Mouse (Mus musculus) MEL (cell line): ENCODE data around the gene Gm42878. TPM values are rescaled to one million over a fixed set of nuclear protein-coding genes. Genes with fewer than 3 reads are reported as not detected.

Experiments
- DNase-seq: peaks from one replicate; pipeline ENCODE4 v3.0.0; 2011; ENCODE audit warnings: low read depth, low spot score
- H3K27ac ChIP-seq: 2 replicates; pipeline ENCODE4 v1.5.1; 2012; ENCODE audit warnings: low read depth, mild to moderate bottlenecking, control low read depth, low read length, moderate library complexity; ENCODE audit not compliant: control insufficient read depth
- H3K27me3 ChIP-seq, 2 experiments: fragments of 150-350 bp in 1 of 2; sonication (generic) in 1 of 2; 2 replicates each; pipeline ENCODE4 v1.6.1; 2012; ENCODE audit warnings: low read length in 2 of 2, mild to moderate bottlenecking in 2 of 2, improper control_type of control experiment in 1 of 2, moderate library complexity in 1 of 2; ENCODE audit not compliant: insufficient read depth in 2 of 2, control insufficient read depth in 1 of 2
- H3K36me3 ChIP-seq, 2 experiments: 2 replicates each; pipeline ENCODE4 v1.6.1; 2012 to 2014; ENCODE audit warnings: low read length in 2 of 2, improper control_type of control experiment in 1 of 2, inconsistent platforms in 1 of 2, mild to moderate bottlenecking in 1 of 2; ENCODE audit not compliant: insufficient read depth in 2 of 2, control insufficient read depth in 1 of 2
- H3K4me1 ChIP-seq, 2 experiments: fragments of 150-350 bp in 1 of 2; sonication (generic) in 1 of 2; 2 replicates each; pipeline ENCODE4 v1.6.1; 2012; ENCODE audit warnings: low read length in 2 of 2, improper control_type of control experiment in 1 of 2, mild to moderate bottlenecking in 1 of 2; ENCODE audit not compliant: insufficient read depth in 2 of 2, control insufficient read depth in 1 of 2
- H3K4me3 ChIP-seq, 2 experiments: fragments of 150-350 bp in 1 of 2; sonication (generic) in 1 of 2; 2 replicates each; pipeline ENCODE4 v1.5.1; 2012; ENCODE audit warnings: low read depth in 2 of 2, low read length in 2 of 2, mild to moderate bottlenecking in 2 of 2, moderate library complexity in 2 of 2, control low read depth in 1 of 2, improper control_type of control experiment in 1 of 2; ENCODE audit not compliant: control insufficient read depth in 1 of 2, insufficient read depth in 1 of 2
- H3K79me2 ChIP-seq: 2 replicates; pipeline ENCODE4 v1.6.1; 2012; ENCODE audit warnings: mild to moderate bottlenecking, low read length, moderate library complexity; ENCODE audit not compliant: control insufficient read depth, poor library complexity, insufficient read depth
- H3K9ac ChIP-seq: 2 replicates; pipeline ENCODE4 v1.6.1; 2012; ENCODE audit warnings: low read depth, mild to moderate bottlenecking, control low read depth, low read length, moderate library complexity; ENCODE audit not compliant: control insufficient read depth, poor library complexity, severe bottlenecking
- H3K9me3 ChIP-seq: fragments of 150-350 bp; sonication (generic); replicated peaks from 2 replicates; pipeline ENCODE4 v1.6.1; 2012; ENCODE audit warnings: mild to moderate bottlenecking, low read length, improper control_type of control experiment, moderate library complexity; ENCODE audit not compliant: insufficient read depth
- CTCF ChIP-seq, 3 experiments: IDR thresholded peaks in 2 of 3; conservative IDR thresholded peaks in 1 of 3; 2 replicates each; pipeline ENCODE4 v1.5.1; 2011 to 2012; ENCODE audit warnings: low read length in 3 of 3, low read depth in 2 of 3, mild to moderate bottlenecking in 2 of 3, improper control_type of control experiment in 1 of 3, inconsistent platforms in 1 of 3, mixed read lengths in 1 of 3, moderate library complexity in 1 of 3; ENCODE audit not compliant: control insufficient read depth in 1 of 3, insufficient read depth in 1 of 3, poor library complexity in 1 of 3, severe bottlenecking in 1 of 3
- E2F4 ChIP-seq: IDR thresholded peaks from 2 replicates; pipeline ENCODE4 v1.6.1; 2011; ENCODE audit warnings: low read depth, low read length, improper control_type of control experiment, borderline replicate concordance
- ELF1 ChIP-seq: IDR thresholded peaks from 2 replicates; pipeline ENCODE4 v1.6.1; 2014; ENCODE audit warnings: low read depth, mild to moderate bottlenecking, inconsistent platforms, low read length, improper control_type of control experiment, moderate library complexity
- GATA1 ChIP-seq: IDR thresholded peaks from 2 replicates; pipeline ENCODE4 v1.6.1; 2011; ENCODE audit warnings: low read depth, low read length, improper control_type of control experiment
- HCFC1 ChIP-seq: IDR thresholded peaks from 2 replicates; pipeline ENCODE4 v1.6.1; 2012; ENCODE audit warnings: low read depth, mild to moderate bottlenecking, inconsistent platforms, low read length, improper control_type of control experiment, moderate library complexity
- KAT2A ChIP-seq: conservative IDR thresholded peaks from 2 replicates; pipeline ENCODE4 v1.6.1; 2012; ENCODE audit warnings: low read depth, low read length, improper control_type of control experiment, inconsistent platforms
- MAFK ChIP-seq: IDR thresholded peaks from 2 replicates; pipeline ENCODE4 v1.6.1; 2011; ENCODE audit warnings: low read depth, mild to moderate bottlenecking, low read length, improper control_type of control experiment, borderline replicate concordance
- MEF2A ChIP-seq: IDR thresholded peaks from 2 replicates; pipeline ENCODE4 v1.6.1; 2014; ENCODE audit warnings: low read depth, mild to moderate bottlenecking, inconsistent platforms, low read length, improper control_type of control experiment; ENCODE audit not compliant: poor library complexity, insufficient replicate concordance, severe bottlenecking; ENCODE audit errors: extremely low read depth
- MYB ChIP-seq: IDR thresholded peaks from 2 replicates; pipeline ENCODE4 v1.6.1; 2011; ENCODE audit warnings: mild to moderate bottlenecking, low read depth, low read length, improper control_type of control experiment
- MYC ChIP-seq: IDR thresholded peaks from 2 replicates; pipeline ENCODE4 v1.6.1; 2011; ENCODE audit warnings: low read depth, mild to moderate bottlenecking, low read length, improper control_type of control experiment, moderate library complexity
- NELFE ChIP-seq: IDR thresholded peaks from 2 replicates; pipeline ENCODE4 v1.6.1; 2011; ENCODE audit warnings: low read depth, low read length, improper control_type of control experiment
- NRF1 ChIP-seq: IDR thresholded peaks from 2 replicates; pipeline ENCODE4 v1.6.1; 2014; ENCODE audit warnings: low read depth, mild to moderate bottlenecking, inconsistent platforms, low read length, improper control_type of control experiment, moderate library complexity; ENCODE audit not compliant: poor library complexity, insufficient read depth, severe bottlenecking
- POLR2AphosphoS5 ChIP-seq: IDR thresholded peaks from 2 replicates; pipeline ENCODE4 v1.6.1; 2012; ENCODE audit warnings: low read depth, borderline replicate concordance, mild to moderate bottlenecking, inconsistent platforms, low read length, moderate library complexity, mixed read lengths
- RCOR1 ChIP-seq: IDR thresholded peaks from 2 replicates; pipeline ENCODE4 v1.6.1; 2012; ENCODE audit warnings: low read depth, mild to moderate bottlenecking, inconsistent platforms, low read length, improper control_type of control experiment
- SIN3A ChIP-seq: IDR thresholded peaks from 2 replicates; pipeline ENCODE4 v1.6.1; 2012; ENCODE audit warnings: low read length, improper control_type of control experiment, inconsistent platforms
- TCF12 ChIP-seq: IDR thresholded peaks from 2 replicates; pipeline ENCODE4 v1.6.1; 2014; ENCODE audit warnings: low read depth, mild to moderate bottlenecking, inconsistent platforms, low read length, improper control_type of control experiment, moderate library complexity
- UBTF ChIP-seq: IDR thresholded peaks from 2 replicates; pipeline ENCODE4 v1.6.1; 2012; ENCODE audit warnings: low read depth, mild to moderate bottlenecking, inconsistent platforms, low read length, improper control_type of control experiment, moderate library complexity, borderline replicate concordance; ENCODE audit not compliant: insufficient read depth
- USF1 ChIP-seq: IDR thresholded peaks from 2 replicates; pipeline ENCODE4 v1.6.1; 2014; ENCODE audit warnings: low read depth, mild to moderate bottlenecking, inconsistent platforms, low read length, improper control_type of control experiment, moderate library complexity
- ZC3H11A ChIP-seq: IDR thresholded peaks from 2 replicates; pipeline ENCODE4 v1.6.1; 2012; ENCODE audit warnings: low read depth, mild to moderate bottlenecking, inconsistent platforms, low read length, improper control_type of control experiment
- ZMIZ1 ChIP-seq: IDR thresholded peaks from 2 replicates; pipeline ENCODE4 v1.6.1; 2012; ENCODE audit warnings: low read depth, mild to moderate bottlenecking, inconsistent platforms, low read length, improper control_type of control experiment, moderate library complexity
- ZNF384 ChIP-seq: IDR thresholded peaks from 2 replicates; pipeline ENCODE4 v1.6.1; 2012; ENCODE audit warnings: low read depth, mild to moderate bottlenecking, inconsistent platforms, low read length, improper control_type of control experiment
- polyA plus RNA-seq, 2 experiments: library from polyadenylated mRNA; stranded (reverse) in 1 of 2; unstranded in 1 of 2; fragments of >175 nt in 1 of 2; fragments of >200 nt in 1 of 2; gene quantifications; 2 replicates each; pipeline versions ENCODE4 v1.2.1 to v1.2.4; 2012; ENCODE audit warnings: low replicate concordance in 2 of 2, low read depth in 1 of 2; ENCODE audit not compliant: insufficient read length in 2 of 2, insufficient read depth in 1 of 2, missing spikeins in 1 of 2
- total RNA-seq: library from RNA; depleted of rRNA; stranded (reverse); fragments of 300-350 nt; gene quantifications from 2 replicates; pipeline ENCODE4 v1.2.3, GENCODE M21; 2012

The Gm42878 gene
- total and polyA plus RNA-seq, 3 experiments, result not detected

- no peak for DNase-seq
- peaks cover 0 to 3% of the 10 kb centered on the region in 2 experiments; a peak in 1 of 4 replicates for H3K36me3 ChIP-seq
Measured at GRCm38 (mm10) chr5:121574145-121574544, 28.9 kb upstream of the Gm42878 start.

GRCm38 (mm10) chr5:121570787-121571186 is 25.5 kb upstream of the Gm42878 start:
- H3K36me3 ChIP-seq, result peaks cover 0 to 3% of the 10 kb centered on the region in 2 experiments; a peak in 1 of 4 replicates
- TF ChIP-seq POLR2AphosphoS5, result no peak
- TF ChIP-seq MEF2A, result no peak
- no peak for TF ChIP-seq MYC
- TF ChIP-seq CTCF (IDR thresholded peaks at IDR 0.05 in 2 of 3, conservative IDR thresholded peaks at IDR 0.05 in 1 of 3; ENCODE audit: control insufficient read depth in 1 of 3, insufficient read depth in 1 of 3, low read depth in 2 of 3, low read length in 3 of 3, poor library complexity in 1 of 3, severe bottlenecking in 1 of 3), result no peak
- no peak for TF ChIP-seq KAT2A
- no peak for TF ChIP-seq HCFC1
- TF ChIP-seq NRF1, result no peak
- TF ChIP-seq GATA1, result no peak
- no peak for TF ChIP-seq TCF12
- no peak for TF ChIP-seq UBTF
- TF ChIP-seq ZMIZ1, result no peak
- TF ChIP-seq NELFE, result no peak
- TF ChIP-seq E2F4, result no peak
- no peaks in the 10 kb centered on the region for H3K9me3 ChIP-seq
- no peak overlapping the region for H3K27ac ChIP-seq
- H3K4me1 ChIP-seq, result no peaks in the 10 kb centered on the region
- H3K27me3 ChIP-seq, result no peaks in the 10 kb centered on the region
- no peak overlapping the region for H3K4me3 ChIP-seq
- H3K79me2 ChIP-seq, result no peaks in the 10 kb centered on the region
- H3K9ac ChIP-seq, result no peak overlapping the region
- DNase-seq, result no peak

More at GRCm38 (mm10) chr5:121574145-121574544, 28.9 kb upstream of the Gm42878 start:
- H3K79me2 ChIP-seq, result no peaks in the 10 kb centered on the region
- H3K9ac ChIP-seq, result no peak overlapping the region
- H3K9me3 ChIP-seq, result no peaks in the 10 kb centered on the region
- H3K27ac ChIP-seq, result no peak overlapping the region
- TF ChIP-seq SIN3A (no peak), MYB (no peak), USF1 (no peak), KAT2A (no peak), MAFK (no peak), RCOR1 (no peak), ELF1 (no peak), ZC3H11A (no peak), HCFC1 (no peak), GATA1 (no peak), ZNF384 (no peak), UBTF (no peak), TCF12 (no peak), NELFE (no peak), NRF1 (no peak), MYC (no peak), CTCF (IDR thresholded peaks at IDR 0.05 in 2 of 3, conservative IDR thresholded peaks at IDR 0.05 in 1 of 3; ENCODE audit: control insufficient read depth in 1 of 3, insufficient read depth in 1 of 3, low read depth in 2 of 3, low read length in 3 of 3, poor library complexity in 1 of 3, severe bottlenecking in 1 of 3) (no peak)
- TF ChIP-seq, all 39 proteins: peak for 0
- H3K4me3 ChIP-seq, result no peak overlapping the region
- H3K27me3 ChIP-seq, result no peaks in the 10 kb centered on the region
- no peaks in the 10 kb centered on the region for H3K4me1 ChIP-seq
